Mouse (Mus musculus): ENCODE results near the gene Trim9.

Gene Trim9

DNA sequence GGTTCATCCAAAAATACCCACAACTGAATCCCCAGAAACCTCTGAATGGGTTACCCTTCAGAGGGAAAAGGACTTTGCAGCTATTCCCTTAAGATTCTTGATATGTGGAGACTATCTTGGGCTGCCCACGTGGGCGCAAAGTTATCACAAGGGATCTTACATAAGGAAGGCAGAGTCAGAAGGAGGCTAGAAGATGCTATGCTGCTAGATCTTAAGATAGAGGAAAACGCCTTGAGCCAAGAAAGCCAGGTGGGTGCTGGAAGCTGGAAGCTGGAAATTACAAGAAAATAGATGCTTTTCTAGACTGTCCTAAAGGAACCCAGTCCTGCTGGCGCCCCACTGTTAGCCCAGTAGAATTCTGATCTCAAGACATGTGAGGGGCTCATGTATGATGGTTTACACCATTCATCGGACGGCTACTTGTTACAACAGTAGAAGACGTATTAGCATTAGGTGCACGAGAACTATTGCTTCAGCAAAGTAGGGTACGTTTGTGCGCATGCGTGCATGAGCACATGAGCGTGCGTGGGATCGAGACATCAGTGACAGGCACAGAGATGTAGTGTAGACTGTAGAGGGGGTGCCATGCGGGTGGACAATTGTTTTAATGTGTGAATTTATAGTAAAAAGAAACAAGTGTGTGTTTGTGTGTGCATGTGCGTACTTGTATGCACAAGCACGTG lies 85.0 kb downstream of the Trim9 start:
- DNase-seq (ENCODE audit: low spot score): no peak

DNA sequence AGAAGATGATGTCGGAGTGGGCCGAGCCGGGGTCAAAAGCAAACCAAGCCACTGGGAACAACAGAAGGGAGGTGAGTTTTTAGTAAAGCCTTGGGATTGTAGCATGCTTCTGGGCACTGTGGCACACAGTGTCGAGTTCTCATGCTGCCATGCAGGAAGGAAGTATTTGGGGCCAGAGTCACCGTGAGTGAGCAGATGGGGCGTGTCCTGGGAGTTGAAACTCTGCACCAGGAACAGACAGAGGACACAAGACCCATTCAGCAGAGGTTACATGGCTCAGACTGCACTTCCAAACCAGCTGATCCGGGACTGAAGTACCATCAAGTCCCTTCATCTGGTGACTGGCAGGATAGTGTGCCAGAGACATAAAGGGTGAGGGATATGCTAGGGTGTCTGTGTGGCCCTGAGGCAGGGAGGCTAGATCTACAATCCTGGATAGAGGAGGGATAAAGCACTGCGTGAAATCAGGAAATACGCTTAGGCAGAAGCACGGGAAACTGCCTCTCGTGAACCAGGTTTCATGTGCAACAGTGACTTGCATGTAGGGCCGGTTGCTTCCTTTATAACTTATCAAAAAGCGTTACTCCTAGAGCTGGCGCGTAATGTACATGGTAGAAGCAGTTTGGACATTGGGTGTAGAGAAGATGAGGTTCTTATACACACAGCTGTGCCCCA lies 96.1 kb downstream of the Trim9 start:
- no peak for DNase-seq (ENCODE audit: low spot score)

DNA sequence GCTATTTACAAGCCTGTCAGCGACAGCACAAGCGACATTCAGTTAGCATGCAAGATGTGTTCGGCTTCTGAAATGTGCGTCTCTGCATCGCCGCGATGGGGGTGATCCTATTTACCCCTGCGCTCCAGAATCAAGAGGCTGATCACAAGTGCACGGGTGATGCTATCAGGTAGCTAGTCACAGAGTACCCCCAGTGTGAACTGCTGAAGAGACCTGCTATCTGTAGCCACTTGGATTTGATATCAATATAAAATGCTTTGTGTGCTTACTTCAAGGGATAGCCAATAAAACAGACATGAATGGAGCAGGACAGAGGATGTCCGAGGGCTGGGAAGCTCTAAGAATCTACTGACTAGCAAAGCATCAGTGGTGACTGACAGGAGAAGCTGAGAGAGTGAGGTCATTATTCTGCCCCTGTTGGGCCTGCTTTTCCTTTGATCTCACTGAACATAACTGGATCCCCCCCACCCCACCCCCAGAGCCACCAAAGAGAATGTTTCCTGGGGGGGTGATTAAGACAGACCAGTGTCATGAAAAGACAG lies 97.7 kb downstream of the Trim9 start:
- DNase-seq (ENCODE audit: low spot score): no peak

DNA sequence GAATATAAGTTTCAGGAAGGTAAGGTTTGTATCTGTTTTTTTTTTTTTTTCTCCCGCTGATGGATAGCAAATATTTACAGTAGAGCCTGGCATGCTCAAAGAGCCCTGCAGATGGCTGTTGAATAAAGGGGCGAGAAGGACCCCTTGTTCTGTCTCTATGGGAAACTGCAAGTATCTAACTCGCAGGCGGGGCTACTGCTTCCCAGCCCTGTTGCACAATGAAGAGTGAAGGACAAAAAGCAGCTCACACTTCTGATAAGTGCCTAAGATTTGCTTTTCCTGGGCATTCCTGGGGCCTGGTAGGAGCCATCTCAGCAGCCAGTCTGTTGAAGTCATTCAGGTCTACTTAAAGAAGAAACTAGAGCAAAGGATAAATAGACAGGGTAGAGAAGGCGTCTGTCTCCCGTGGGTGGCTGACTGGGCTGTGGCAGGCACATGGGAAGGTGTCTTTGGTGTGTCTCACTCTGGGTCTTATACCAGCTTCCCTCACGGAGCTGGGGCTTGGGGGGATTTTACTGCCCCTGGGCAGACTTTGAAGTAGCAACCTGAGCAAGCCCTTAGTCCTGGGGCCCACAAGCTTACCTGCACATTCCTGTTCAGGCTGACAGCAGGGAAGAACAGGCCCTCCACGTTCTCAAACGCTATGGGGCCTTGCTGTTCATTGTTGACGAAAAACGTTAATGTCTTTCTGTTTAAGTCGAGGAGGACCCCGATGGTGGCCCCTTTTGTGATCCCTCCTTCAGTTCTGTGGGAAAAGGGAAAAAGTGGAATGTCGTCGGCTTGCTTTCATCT lies 99.5 kb downstream of the Trim9 start:
- DNase-seq (ENCODE audit: low spot score): no peak

DNA sequence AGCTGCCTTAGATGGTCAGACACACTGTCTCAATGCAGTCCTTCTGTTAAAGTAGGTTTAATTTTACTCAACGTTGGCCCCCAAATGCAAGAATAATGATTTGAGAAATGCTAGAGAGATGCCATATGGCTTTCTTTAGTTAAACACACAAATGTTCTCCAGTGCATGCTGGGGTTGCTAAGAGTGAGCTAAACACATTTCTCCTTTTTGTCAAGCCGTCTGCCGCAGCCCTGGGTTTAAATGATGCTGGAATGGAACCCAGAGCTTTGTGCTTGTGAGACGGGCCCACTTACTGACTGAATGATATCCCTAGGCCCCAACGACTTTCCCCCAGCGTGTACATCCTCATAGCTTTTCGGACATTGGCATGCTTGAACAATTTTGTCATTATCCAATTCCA lies 104.9 kb downstream of the Trim9 start:
- no peak for DNase-seq (ENCODE audit: low spot score)

DNA sequence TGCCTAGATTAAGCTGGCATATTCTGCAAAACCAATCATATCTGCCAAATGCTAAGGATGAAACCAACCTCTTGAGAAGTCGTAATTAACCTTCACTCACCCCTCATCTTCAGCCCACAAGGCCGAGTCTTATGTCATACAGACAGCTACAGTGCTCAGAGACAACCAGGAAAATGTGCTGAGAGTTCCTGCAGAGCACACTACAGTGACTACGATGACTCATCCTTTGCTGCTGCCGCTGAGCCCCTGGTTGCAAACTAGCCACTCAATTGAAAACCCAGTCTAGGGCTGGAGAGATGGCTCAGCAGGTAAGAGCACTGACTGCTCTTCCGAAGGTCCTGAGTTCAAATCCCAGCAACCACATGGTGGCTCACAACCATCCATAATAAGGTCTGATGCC lies 107.7 kb downstream of the Trim9 start:
- DNase-seq (ENCODE audit: low spot score): no peak

DNA sequence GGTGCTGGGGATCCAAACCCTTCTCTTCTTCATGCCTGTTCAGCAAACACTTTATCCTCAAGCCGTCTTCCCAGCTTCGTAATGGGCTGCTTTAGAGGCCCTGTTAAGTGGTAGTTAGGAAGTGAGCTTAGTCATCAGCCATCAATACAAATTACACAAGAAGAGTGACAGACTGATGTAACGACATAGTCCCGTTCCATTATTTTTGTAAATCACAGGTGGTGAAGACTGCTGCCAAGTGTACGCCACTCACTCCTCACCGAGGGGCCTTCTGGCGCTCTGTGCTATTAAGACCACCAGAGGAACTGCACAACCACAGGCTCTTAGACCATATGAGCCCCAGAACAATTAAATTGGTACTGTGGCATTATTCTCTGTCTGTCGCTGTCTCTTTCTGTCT lies 108.8 kb downstream of the Trim9 start:
- no peak for DNase-seq (ENCODE audit: low spot score)

DNA sequence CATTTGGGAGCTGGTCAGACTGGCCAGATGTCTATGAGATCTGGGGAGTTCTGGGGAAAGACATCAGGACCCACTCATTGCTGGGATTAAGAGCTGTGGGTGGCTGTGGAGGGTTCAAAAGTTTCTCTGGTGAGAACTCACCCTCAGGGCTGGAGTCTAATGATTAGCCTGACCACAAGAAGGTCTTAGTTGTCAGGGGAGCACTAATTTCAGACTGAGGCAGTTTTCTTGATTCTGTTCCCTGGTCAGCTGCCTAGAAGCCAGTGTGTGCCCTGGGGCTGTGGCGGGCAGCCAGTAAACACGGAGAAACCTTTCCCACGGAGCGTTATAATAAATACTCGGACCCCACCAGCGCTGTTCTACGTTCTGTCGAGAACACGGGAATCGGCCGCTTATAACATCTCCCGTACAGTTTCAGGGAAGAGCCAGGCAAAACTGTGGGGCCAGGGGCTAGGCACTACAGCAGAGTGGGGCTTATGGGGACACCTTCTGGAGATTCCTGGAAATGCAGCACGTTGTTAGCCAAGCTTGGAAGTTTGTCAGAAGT lies 112.4 kb downstream of the Trim9 start:
- peak; percentile 27 for DNase-seq (ENCODE audit: low spot score)

DNA sequence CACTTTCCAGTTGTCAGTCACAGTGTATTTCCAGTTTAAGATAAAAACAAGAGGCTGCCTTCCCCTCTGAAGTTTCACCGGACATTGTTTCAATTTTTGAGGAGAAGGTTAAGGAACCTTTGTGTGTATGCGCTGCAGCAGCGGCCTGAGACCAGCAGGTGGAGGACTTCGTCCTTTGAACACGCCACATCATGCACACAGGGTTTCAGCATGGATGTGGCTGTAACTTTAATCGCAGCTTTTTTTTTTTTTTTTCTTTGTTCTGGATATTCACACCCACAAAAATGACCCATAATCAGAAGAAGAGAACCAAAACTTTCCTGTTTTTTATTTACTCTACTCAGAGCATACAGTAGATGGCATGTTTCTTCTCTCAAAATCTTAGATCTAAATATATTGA lies 113.0 kb downstream of the Trim9 start:
- no peak for DNase-seq (ENCODE audit: low spot score)

DNA sequence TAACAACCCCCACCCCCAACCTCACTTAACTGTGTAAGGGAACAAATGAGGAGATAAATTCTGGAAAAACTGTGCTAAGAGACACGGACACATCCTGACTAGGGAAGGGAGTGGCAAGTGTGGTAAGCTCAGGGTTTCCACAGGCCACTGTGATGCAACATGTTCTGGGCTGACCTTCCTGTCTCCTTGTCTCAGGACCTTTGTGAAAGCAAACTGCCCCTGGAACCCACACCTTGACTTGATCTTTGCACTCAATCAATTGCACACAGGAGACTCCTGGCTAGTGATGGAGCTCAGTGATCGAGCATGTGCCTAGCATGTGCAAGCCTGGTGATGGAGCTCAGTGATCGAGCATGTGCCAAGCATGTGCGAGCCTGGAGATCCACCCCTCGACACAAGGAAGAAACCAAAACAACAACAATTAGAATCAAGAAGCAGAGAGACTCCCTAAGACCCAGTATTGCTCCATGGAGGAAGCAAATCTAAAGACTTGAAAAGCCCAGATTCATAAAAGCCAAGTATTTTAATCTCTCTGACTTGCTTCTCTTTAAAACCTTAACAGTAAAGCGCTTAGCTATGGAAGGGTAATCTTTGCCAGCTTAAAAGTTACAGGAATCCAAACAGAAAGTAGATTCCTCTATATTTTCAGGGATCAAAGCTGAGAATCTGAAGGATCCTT lies 113.6 kb downstream of the Trim9 start:
- DNase-seq (ENCODE audit: low spot score): no peak

DNA sequence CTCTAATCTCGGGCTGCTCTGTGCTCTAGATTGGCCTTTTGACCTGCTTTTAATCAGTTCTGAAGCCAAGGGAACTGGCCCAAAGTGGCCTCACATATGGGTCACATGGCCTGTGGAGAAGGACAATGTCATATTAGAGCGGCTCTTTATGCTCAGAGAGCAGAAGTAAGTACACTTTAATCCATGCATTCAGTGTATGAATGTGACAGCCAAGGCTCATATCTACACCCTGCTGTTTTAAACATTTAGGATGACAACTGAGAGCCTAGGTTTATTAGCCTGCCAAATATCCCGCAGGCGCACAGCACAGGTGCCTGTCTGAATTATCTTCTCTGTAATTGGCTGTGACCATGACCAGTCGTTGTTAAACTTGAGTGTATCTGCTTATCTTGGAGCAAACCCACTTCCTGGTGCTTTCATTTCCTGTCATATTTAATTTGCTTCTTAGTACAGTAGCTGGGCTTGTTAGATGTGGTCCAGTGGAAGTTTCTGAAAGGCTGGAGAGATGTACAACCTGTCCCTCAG lies 115.3 kb downstream of the Trim9 start:
- no peak for DNase-seq (ENCODE audit: low spot score)

DNA sequence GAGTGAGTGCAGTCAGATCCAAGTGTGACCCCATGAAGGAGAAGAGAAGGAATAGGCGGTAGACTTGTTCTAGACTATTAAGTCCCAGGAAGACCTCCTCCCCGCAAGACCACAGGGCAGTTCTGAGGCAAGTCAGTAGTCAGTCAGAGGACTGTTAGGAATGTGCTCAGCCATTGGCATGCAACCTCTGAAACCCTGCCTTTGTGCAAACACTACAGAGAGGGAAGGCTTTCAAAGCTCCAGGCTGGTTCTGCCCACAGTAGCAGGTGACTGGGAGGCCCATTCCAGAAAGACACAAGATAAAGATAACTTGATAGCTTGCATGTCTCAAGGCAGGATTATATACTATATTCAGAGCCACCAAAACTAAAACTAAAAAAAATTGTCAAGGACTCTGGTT lies 116.1 kb downstream of the Trim9 start, which contains the start of gene Pygl:
Gene Pygl, minus strand, starts transcription at position 195 of the 400 bp plus-strand sequence.
- no peak for DNase-seq (ENCODE audit: low spot score)

DNA sequence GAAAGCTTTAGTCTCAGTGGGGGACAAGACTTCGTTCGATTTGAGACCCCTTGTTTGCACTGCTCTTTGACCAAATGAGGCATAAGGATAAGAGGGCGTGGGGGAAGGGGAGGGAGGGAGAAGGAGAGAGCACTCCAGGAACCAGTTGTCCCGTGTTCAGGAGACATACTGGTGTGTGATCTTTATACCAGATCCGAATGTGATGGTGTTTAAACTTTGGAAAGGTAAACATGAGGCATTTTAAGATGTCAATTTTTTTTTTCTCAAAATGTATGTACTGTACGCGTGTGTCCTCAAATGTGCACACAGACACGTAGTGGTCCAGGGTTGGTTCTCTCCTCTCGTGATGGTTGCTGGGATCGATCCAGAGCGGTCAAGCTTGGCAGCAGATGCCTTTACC lies 119.3 kb downstream of the Trim9 start:
- DNase-seq (ENCODE audit: low spot score): no peak

DNA sequence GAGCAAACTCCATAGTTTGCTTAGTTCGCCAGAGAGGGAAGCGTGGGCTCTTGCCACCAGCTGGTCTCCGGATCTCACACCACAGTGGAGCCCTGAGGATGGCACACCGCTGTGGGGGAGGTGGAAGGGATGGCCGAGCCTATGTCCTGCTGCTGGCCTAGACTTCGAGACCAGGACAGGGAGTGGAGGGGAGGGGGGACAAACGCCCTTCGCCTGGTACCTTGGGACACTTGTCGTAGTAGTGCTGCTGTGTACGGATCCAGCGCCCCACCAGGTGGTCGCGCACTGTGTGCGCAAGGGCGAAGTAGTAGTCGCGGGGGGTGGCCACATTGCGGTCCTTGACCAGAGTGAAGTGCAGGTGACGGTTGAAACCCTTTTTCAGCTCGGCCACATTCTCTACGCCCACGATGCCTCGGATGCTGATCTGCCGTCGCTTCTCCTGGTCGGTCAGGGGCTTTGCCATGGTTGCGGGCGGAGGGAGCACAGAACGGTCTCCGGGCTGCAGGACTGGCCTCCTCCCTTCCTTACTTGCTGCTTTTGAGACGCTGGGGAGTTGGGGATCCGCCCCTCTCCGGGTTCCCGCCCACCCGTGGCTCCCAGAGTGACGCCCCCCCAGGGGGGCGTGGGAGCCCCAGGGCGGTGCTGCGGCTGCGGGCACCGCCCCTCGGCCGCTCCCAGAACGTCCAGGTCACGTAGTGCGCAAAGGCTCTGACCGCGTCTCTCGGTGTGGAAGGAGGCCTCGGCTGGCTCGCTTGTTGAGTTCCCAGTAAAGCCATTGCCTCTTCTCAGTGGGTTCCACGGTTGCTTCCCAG lies 120.1 kb downstream of the Trim9 start:
- DNase-seq (ENCODE audit: low spot score): peak; percentile 41

DNA sequence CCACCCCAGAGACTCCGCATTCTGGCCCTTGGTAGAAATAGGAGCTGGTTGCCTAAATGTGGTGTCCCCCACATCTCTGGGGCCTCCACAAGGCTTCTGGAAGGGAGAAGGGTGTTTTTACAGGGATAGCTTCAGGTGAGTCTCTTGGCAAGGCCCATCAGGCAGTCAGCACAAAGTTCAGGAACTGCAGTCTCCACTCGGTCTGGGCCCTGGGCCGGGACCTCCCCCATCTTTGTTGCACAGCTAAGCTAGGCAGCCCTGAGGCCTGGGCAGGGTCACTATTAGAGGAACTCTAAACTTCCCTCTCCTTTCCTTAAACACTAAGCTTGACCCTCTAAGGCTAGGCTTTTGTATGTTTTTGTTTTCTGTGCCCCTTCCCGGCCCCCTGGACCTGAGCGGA lies 120.8 kb downstream of the Trim9 start:
- DNase-seq (ENCODE audit: low spot score): no peak

DNA sequence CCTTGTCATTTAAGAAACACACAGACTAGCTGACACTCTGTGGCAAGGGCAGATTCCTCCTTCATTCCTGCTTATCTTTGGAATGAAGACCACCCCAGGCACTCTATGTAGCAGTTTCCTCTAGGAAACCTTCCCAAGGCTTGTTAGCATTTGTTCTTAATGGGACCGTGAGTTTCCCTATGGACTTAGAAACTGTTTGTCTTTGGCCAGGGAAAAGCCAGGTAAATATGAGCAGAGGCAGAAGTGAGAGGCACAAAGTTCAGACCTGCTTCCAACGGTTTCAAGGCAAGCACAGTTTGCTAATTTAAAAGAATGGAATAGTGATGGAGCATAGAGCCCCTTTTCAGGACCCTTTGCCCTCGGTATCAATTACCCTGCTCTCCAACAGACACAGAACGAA lies 124.1 kb downstream of the Trim9 start:
- DNase-seq (ENCODE audit: low spot score): no peak

DNA sequence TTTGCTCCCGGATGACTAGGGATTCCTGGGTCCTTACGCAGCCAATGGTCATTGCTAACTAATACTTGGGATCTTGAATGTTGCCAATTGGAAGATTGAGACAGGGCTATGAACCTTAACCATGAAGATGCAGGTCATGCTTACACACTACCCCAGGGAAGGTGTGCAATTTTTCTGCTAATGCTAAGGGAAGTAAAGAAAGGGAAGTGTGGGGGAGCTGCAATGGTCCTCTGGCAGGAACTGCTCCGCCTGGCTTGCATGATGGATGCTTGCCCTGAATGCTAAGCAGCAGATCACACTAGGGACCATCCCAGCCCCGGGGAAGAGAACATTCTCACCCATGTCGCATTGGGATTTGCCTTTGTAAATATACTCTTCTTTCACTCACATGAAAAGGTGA lies 126.0 kb downstream of the Trim9 start:
- no peak for DNase-seq (ENCODE audit: low spot score)

DNA sequence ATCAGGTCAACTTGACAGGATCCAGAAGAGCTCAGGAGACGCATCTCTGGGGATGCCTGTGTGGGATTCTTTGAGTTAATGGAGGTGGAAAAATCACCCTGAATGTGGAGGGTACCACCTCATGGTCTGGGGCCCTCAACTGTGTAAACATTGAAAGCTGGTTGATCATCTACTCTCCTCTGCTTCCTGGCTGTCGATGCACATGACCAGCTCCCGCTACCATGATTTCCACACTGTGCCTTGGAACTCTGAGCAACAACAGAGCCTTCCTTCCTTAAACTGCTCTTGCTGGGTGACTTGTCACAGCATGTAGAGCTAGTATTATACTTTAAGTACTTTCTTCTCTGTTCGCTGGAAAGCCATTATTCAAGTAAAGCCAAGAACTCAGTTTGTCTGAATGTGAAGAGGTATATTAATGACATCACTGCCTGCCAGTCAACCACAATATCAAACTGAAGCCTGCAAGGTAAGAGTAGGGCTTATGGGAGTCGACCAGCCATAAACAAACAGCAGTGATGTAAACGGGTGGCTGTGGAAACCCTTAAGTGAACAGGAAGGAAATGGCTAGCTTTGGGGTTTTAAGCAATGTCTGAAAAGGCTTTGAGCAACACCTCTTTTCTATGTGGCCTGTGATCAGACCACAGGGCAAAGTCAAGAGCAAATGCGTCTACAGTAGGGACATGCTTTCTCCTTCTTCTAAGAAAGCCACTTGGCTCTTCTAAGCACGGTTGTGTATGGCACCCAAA lies 128.4 kb downstream of the Trim9 start:
- no peak for DNase-seq (ENCODE audit: low spot score)

DNA sequence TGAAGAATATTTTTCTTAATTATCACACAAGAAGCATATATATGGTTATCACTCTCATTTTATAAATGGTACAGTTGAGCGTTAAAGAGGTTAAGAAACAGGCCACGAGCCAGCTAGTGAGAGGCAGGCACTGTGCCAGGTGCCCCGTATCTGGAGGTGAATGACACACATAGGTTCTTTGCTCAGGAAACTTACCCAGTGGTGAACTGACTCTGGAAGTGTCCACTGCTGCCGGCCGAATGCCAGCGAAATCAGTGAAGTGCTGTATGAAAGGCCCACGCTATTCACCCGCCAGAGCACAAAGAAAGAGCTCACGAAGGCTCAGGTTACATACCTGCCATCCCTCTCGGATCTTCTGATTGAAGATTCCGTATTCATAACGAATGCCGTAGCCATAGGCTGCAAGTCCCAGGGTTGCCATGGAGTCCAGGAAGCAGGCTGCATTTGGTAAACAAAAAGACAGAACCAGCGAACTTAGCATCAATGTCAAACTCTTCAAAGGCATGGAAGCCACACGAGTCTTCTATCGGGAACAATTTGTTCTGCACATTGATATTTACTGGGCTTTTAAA lies 131.1 kb downstream of the Trim9 start:
- no peak for DNase-seq (ENCODE audit: low spot score)

DNA sequence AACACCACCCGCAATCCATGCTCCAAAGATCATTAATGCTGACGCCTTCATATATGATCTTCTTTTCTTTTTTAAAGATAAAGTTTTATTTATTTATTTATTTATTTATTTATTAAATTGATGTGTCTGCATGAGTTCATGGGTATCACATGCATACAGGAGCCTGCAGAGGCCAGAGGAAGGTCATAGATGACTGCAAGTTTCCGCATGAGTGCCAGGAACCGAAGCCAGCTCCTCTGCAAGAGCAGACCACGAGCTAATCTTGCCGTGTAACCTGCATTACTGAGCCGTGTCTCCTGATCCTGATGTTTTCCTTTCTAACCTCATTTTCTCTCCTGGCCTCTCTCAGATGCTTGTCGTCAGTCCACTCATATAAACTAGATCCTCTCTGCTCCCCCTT lies 133.1 kb downstream of the Trim9 start:
- DNase-seq (ENCODE audit: low spot score): no peak

Data from spleen, adult 12 weeks (tissue).